Mouse (Mus musculus): ENCODE data around the gene Papss1. TPM values are rescaled to one million over a fixed set of nuclear protein-coding genes. Genes with fewer than 3 reads are reported as not detected.

The Papss1 gene
- polyA plus RNA-seq, 1 experiment, result 30.2 TPM

DNA sequence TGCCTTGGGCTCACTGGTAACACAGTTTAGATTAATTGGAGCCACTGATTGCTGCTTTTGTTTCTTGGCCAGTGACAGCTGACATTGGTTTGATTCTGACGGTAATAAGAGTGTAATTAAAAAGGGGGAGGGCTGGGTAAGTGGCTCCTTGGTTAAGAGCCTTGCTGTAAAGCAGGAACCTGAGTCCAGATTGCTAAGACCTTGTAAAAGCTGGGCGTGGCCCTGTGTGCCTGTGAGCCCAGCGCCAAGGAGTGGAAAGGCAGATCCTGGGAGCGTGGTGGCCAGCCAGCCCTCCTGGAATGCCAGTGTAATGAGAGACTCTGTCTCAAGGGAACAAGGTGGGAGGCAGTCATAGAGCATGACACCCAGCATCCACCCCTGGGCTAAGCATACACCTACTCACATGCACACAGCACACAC is 38.4 kb downstream of the Papss1 start:
- Histone ChIP-seq H3K4me1 (ENCODE audit: control insufficient read depth, insufficient read depth, low read length) (peaks cover 6% of the 10 kb centered on the region), H3K27ac (ENCODE audit: insufficient read depth, low read depth, low read length) (no peak overlapping the region), H3K4me3 (ENCODE audit: insufficient read depth, low read length) (no peak overlapping the region)
- no peak for TF ChIP-seq POLR2A (IDR thresholded peaks at IDR 0.05; ENCODE audit: borderline replicate concordance, low read depth, low read length)
- no peak for TF ChIP-seq CTCF (IDR thresholded peaks at IDR 0.05; ENCODE audit: low read depth, low read length)

DNA sequence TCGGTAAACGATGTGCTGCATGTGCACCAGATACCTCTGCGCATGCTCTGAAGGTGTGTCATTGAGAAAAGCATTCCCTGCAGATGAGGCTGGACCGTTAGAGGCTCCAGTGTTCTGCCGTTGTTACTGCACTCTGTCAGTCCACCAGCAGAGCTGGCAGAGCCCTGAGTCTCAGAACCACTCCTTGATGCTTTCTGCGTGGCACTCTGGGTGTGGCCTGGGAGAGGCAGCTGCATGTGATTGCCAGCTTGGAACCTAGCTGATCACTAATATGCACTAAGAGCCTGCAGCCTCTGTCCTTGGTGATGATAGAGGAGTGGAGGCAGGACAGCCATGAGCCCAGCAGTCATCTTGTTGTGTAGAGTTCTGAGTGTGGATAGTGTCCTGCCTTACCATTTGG is 43.5 kb downstream of the Papss1 start:
- no peak overlapping the region for H3K27ac ChIP-seq (ENCODE audit: insufficient read depth, low read depth, low read length)
- H3K4me3 ChIP-seq (ENCODE audit: insufficient read depth, low read length), result no peak overlapping the region
- 0 out of 2 replicates have a peak, but pooled peaks cover 3% of the 10 kb centered on the region for H3K4me1 ChIP-seq (ENCODE audit: control insufficient read depth, insufficient read depth, low read length)
- TF ChIP-seq POLR2A (IDR thresholded peaks at IDR 0.05; ENCODE audit: borderline replicate concordance, low read depth, low read length) (no peak), CTCF (IDR thresholded peaks at IDR 0.05; ENCODE audit: low read depth, low read length) (no peak)

DNA sequence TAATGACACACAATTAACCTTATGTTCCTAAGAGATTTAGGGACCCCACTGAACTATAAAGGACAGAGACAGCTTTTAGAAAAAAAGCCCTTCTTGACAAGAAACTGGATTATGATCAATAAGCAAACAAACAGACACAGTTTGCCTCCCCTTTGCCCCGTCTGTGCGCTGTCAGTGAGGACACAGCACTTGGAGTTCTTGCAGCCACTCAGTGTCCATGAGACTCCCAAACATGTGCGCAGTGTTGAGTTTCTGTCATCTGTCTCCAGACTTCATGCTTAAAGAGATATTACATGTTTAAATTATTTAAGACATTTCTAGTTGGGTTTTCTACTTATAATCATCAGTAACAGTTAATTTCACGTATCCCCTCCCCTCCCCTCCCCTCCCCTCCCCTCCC is 45.1 kb downstream of the Papss1 start:
- TF ChIP-seq CTCF (IDR thresholded peaks at IDR 0.05; ENCODE audit: low read depth, low read length) (no peak), POLR2A (IDR thresholded peaks at IDR 0.05; ENCODE audit: borderline replicate concordance, low read depth, low read length) (no peak)
- H3K4me3 ChIP-seq (ENCODE audit: insufficient read depth, low read length), result no peak overlapping the region
- 0 out of 2 replicates have a peak, but pooled peaks cover 3% of the 10 kb centered on the region for H3K4me1 ChIP-seq (ENCODE audit: control insufficient read depth, insufficient read depth, low read length)

DNA sequence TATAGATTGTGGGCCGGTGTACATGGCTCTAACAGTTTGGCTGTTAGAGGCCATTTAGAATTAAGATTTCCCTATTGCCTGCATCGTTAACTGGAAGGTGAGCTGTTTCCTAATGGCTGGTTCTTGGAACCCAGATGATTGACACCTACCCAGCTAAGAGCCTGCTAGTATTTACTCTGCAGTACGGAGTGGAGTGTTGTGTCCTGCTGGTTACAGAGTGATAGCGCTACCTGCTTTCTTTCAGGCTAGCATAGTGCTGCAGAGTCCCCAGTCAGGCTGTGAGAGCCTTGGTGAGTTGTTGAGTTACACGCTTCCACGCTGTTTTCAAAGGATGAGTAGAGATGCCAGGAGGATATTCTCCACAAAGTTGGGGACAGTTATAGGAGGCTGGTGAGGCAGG is 46.0 kb downstream of the Papss1 start:
- Histone ChIP-seq H3K4me3 (ENCODE audit: insufficient read depth, low read length) (no peak overlapping the region), H3K4me1 (ENCODE audit: control insufficient read depth, insufficient read depth, low read length) (0 out of 2 replicates have a peak, but pooled peaks cover 3% of the 10 kb centered on the region), H3K27ac (ENCODE audit: insufficient read depth, low read depth, low read length) (no peak overlapping the region)
- no peak for TF ChIP-seq CTCF (IDR thresholded peaks at IDR 0.05; ENCODE audit: low read depth, low read length)
- no peak for TF ChIP-seq POLR2A (IDR thresholded peaks at IDR 0.05; ENCODE audit: borderline replicate concordance, low read depth, low read length)

More for the DNA sequence above, 45.1 kb downstream of the Papss1 start:
- no peak overlapping the region for H3K27ac ChIP-seq (ENCODE audit: insufficient read depth, low read depth, low read length)

DNA sequence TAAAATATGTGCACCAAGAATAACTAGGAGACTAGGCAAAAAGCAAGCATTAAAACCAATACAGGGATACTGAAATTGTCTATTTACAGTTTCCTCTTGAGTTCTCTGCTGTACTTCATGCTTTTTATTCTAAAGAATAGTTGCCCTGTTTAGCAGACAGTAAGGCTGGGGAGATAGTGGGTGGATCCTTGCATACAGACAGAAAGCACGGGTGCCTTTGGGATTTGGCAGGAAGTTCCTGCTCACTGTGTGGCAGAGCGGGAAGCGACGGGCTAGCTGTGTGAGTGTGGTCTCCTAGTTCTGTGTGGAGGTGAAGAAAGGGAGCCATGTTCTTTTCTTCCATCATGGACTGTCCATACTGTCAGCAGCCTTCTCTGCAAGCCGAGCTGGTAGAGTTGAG is 48.3 kb downstream of the Papss1 start:
- no peak overlapping the region for H3K4me3 ChIP-seq (ENCODE audit: insufficient read depth, low read length)
- TF ChIP-seq CTCF (IDR thresholded peaks at IDR 0.05; ENCODE audit: low read depth, low read length) (no peak), POLR2A (IDR thresholded peaks at IDR 0.05; ENCODE audit: borderline replicate concordance, low read depth, low read length) (no peak)
- H3K27ac ChIP-seq (ENCODE audit: insufficient read depth, low read depth, low read length), result no peak overlapping the region
- peaks cover 4% of the 10 kb centered on the region for H3K4me1 ChIP-seq (ENCODE audit: control insufficient read depth, insufficient read depth, low read length)

DNA sequence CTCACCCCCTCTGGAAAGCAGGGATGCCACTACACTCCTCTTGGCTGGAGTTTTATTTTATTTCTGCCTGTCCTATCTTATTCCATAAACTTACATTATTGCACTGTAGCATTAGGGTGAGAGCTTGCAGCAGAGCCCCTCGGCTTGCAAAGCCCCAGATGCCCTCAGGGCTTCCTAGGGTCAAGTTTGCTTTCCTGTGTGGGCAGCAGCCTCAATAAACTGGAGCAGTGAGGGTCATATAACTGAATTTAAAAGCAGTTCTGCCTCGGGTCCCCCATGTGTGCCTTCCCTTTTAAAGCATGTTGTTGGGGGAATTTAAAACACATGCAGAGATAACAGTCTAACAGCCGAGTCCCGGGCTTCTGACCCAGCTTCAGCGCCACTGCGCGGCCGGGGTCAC is 49.5 kb downstream of the Papss1 start:
- Histone ChIP-seq H3K27ac (ENCODE audit: insufficient read depth, low read depth, low read length) (no peak overlapping the region), H3K4me1 (ENCODE audit: control insufficient read depth, insufficient read depth, low read length) (peaks cover 16% of the 10 kb centered on the region), H3K4me3 (ENCODE audit: insufficient read depth, low read length) (no peak overlapping the region)
- no peak for TF ChIP-seq POLR2A (IDR thresholded peaks at IDR 0.05; ENCODE audit: borderline replicate concordance, low read depth, low read length)
- TF ChIP-seq CTCF (IDR thresholded peaks at IDR 0.05; ENCODE audit: low read depth, low read length), result no peak

DNA sequence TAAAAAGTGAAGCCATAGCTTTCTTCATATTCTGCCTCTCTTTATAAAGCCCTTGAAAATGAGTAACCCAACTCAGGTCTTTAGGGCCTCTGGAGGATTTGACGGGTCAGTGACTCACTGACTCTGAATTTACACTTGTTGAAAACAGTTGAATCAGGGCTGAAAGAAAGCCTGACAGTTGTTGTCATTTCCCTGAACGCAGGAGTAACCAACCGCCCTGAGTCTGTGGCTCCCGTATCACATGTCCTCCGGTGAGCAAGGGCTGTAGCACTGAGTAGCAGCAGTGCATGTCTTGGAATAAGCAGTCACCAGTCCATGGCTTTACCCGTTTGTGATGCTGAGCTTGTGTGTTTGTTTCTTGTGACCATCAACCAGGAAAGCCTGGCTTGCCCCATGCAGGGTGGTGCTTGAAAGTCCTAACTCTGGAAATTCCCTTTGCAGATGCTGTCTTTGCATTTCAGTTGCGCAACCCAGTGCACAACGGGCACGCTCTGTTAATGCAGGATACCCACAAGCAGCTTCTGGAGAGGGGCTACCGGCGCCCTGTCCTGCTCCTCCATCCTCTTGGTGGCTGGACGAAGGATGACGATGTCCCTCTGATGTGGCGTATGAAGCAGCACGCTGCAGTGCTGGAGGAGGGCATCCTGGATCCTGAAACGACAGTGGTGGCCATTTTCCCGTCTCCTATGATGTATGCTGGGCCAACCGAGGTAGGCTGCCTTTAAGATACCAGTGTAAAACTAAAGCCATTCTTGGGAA is 54.2 kb downstream of the Papss1 start:
- Histone ChIP-seq H3K4me3 (ENCODE audit: insufficient read depth, low read length) (no peak overlapping the region), H3K4me1 (ENCODE audit: control insufficient read depth, insufficient read depth, low read length) (peaks cover 15% of the 10 kb centered on the region), H3K27ac (ENCODE audit: insufficient read depth, low read depth, low read length) (no peak overlapping the region)
- TF ChIP-seq CTCF (IDR thresholded peaks at IDR 0.05; ENCODE audit: low read depth, low read length) (no peak), POLR2A (IDR thresholded peaks at IDR 0.05; ENCODE audit: borderline replicate concordance, low read depth, low read length) (no peak)

DNA sequence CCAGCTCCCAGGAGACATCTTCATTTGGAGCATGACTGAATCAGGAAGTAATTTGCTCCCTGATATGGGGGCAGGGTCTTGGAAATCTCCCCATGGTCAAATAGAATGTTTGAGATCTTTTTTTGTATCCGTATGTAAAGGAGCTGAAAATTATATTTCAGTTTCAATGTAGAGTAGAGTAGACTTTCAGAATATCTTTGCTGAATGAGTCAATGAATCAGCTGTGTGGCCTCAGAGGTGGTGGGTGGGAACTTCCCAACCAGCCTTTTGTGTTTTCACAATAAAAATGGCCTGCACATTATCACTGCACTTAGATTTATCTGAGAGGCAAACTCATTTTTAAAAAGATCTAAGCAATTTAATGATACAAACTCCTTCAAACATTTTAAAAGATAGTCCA is 58.6 kb downstream of the Papss1 start:
- H3K4me1 ChIP-seq (ENCODE audit: control insufficient read depth, insufficient read depth, low read length), result peaks cover 11% of the 10 kb centered on the region
- TF ChIP-seq CTCF (IDR thresholded peaks at IDR 0.05; ENCODE audit: low read depth, low read length) (no peak), POLR2A (IDR thresholded peaks at IDR 0.05; ENCODE audit: borderline replicate concordance, low read depth, low read length) (no peak)
- no peak overlapping the region for H3K27ac ChIP-seq (ENCODE audit: insufficient read depth, low read depth, low read length)
- no peak overlapping the region for H3K4me3 ChIP-seq (ENCODE audit: insufficient read depth, low read length)

DNA sequence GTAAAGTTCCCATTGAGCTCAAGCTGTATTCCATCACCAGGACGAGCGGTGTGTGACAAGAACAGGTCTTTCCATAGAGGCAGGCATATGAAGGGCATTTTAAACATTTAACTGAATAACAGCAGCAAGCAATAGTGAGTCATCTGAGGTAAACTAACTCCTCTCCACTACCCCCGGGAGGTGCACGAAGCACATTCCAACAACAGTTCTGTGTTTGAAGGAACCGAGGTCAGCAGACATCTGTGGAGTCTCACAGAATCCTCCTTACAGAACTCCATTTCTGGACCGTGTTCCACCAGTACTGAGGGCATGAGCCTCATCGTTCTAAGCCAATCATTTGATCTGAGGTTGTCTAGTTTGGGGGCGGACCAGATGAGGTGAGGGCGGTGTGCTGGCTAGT is 59.5 kb downstream of the Papss1 start:
- H3K4me1 ChIP-seq (ENCODE audit: control insufficient read depth, insufficient read depth, low read length), result peaks cover 3% of the 10 kb centered on the region
- TF ChIP-seq CTCF (IDR thresholded peaks at IDR 0.05; ENCODE audit: low read depth, low read length), result no peak
- no peak for TF ChIP-seq POLR2A (IDR thresholded peaks at IDR 0.05; ENCODE audit: borderline replicate concordance, low read depth, low read length)
- H3K4me3 ChIP-seq (ENCODE audit: insufficient read depth, low read length), result no peak overlapping the region
- no peak overlapping the region for H3K27ac ChIP-seq (ENCODE audit: insufficient read depth, low read depth, low read length)

DNA sequence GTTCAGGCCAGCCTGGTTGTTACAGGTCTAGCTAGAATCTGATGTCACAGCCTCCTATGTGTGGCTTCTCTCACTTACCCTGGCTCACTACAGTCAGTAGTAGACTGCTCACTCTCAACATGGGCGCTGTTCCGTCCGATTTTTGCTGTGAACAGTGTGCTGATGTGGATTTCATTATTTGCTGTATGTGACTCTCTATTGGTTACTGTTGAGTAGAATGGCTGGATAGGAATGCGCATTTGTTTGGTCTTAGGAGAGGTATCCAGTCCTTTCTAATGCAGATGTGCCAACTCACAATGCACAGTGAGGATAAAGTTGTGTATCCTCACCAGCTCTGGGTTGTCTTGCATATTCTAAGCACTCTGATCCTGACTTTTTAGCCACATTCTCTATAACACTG is 62.9 kb downstream of the Papss1 start:
- TF ChIP-seq CTCF (IDR thresholded peaks at IDR 0.05; ENCODE audit: low read depth, low read length) (no peak), POLR2A (IDR thresholded peaks at IDR 0.05; ENCODE audit: borderline replicate concordance, low read depth, low read length) (no peak)

More for the DNA sequence above, 62.9 kb downstream of the Papss1 start:
- no peaks in the 10 kb centered on the region for H3K4me1 ChIP-seq (ENCODE audit: control insufficient read depth, insufficient read depth, low read length)
- H3K27ac ChIP-seq (ENCODE audit: insufficient read depth, low read depth, low read length), result no peak overlapping the region
- H3K4me3 ChIP-seq (ENCODE audit: insufficient read depth, low read length), result no peak overlapping the region
